Mouse (Mus musculus) Muller cell, postnatal 12 days (primary cell): ENCODE data around the gene Cep68.
A peak's percentile ranks its signal among the peaks of the same experiment; 100 is the strongest.
"Not testable (repeated sequence)": the region's sequence is repeated elsewhere in the genome, so short reads cannot be mapped to it uniquely, and the experiment has no call there.

Experiments
- DNase-seq: peaks from one replicate; pipeline ENCODE4 v3.0.0-alpha.2; 2015; ENCODE audit errors: inconsistent ontology term

Gene Cep68

GRCm38 (mm10) chr11:20242366-20243056, 6.7 kb downstream of the Cep68 start:
- DNase-seq, result no peak

- no peak for DNase-seq
Measured at GRCm38 (mm10) chr11:20241311-20241710, 7.9 kb downstream of the Cep68 start.

GRCm38 (mm10) chr11:20240331-20240730, 8.9 kb downstream of the Cep68 start:
- DNase-seq, result no peak

GRCm38 (mm10) chr11:20239279-20239861, 9.9 kb downstream of the Cep68 start:
- no peak for DNase-seq

- peak; percentile 52 for DNase-seq
Measured at GRCm38 (mm10) chr11:20237976-20238375, 11.3 kb downstream of the Cep68 start.

GRCm38 (mm10) chr11:20237018-20237417, 12.2 kb downstream of the Cep68 start:
- no peak for DNase-seq

GRCm38 (mm10) chr11:20234233-20234632, 15.0 kb downstream of the Cep68 start:
- no peak for DNase-seq

- DNase-seq, result no peak
Measured at GRCm38 (mm10) chr11:20232016-20232755, 17.0 kb downstream of the Cep68 start.

GRCm38 (mm10) chr11:20231128-20231878, 17.9 kb downstream of the Cep68 start:
- DNase-seq, result peak; percentile 73

- no peak for DNase-seq
Measured at GRCm38 (mm10) chr11:20230286-20230685, 18.9 kb downstream of the Cep68 start.

GRCm38 (mm10) chr11:20229311-20229710, 19.9 kb downstream of the Cep68 start:
- DNase-seq, result no peak

GRCm38 (mm10) chr11:20228666-20229065, 20.6 kb downstream of the Cep68 start:
- DNase-seq, result no peak

GRCm38 (mm10) chr11:20225938-20226337, 23.3 kb downstream of the Cep68 start:
- DNase-seq, result no peak

- no peak for DNase-seq
Measured at GRCm38 (mm10) chr11:20224196-20224595, 25.0 kb downstream of the Cep68 start.

- DNase-seq, result not testable (repeated sequence)
Measured at GRCm38 (mm10) chr11:20221671-20222070, 27.6 kb downstream of the Cep68 start.

- DNase-seq, result no peak
Measured at GRCm38 (mm10) chr11:20217227-20217626, 32.0 kb downstream of the Cep68 start.

- DNase-seq, result no peak
Measured at GRCm38 (mm10) chr11:20216415-20216814, 32.8 kb downstream of the Cep68 start.

GRCm38 (mm10) chr11:20214779-20215178, 34.5 kb downstream of the Cep68 start:
- no peak for DNase-seq

- DNase-seq, result no peak
Measured at GRCm38 (mm10) chr11:20211838-20212237, 37.4 kb downstream of the Cep68 start.

- no peak for DNase-seq
Measured at GRCm38 (mm10) chr11:20207589-20207988, 41.6 kb downstream of the Cep68 start.

- DNase-seq, result no peak
Measured at GRCm38 (mm10) chr11:20206626-20207223, 42.5 kb downstream of the Cep68 start.

- DNase-seq, result no peak
Measured at GRCm38 (mm10) chr11:20205538-20205937, 43.7 kb downstream of the Cep68 start.
